Mouse (Mus musculus): ENCODE results near the gene 4921504E06Rik. TPM values are rescaled to one million over a fixed set of nuclear protein-coding genes. Genes with fewer than 3 reads are reported as not detected.

Gene 4921504E06Rik
- polyA plus RNA-seq, 1 experiment from 2014 or later = not detected

GRCm38 (mm10) chr2:19416066-19416465 is 137.6 kb downstream of the 4921504E06Rik start:
- Histone ChIP-seq H3K79me2 (ENCODE audit: inconsistent target) (no peaks in the 10 kb centered on the region), H3K27ac (no peak overlapping the region), H3K36me3 (ENCODE audit: inconsistent target) (no peaks in the 10 kb centered on the region), H3K4me3 (ENCODE audit: inconsistent target) (no peak overlapping the region)
- 63% methylated on average over 6 of the region's 6 CpGs for WGBS (ENCODE audit: missing documents)

- Histone ChIP-seq H3K27ac (no peak overlapping the region), H3K36me3 (ENCODE audit: inconsistent target) (no peaks in the 10 kb centered on the region), H3K4me3 (ENCODE audit: inconsistent target) (no peak overlapping the region), H3K79me2 (ENCODE audit: inconsistent target) (no peaks in the 10 kb centered on the region)
- 2% methylated on average over 6 of the region's 6 CpGs for WGBS (ENCODE audit: missing documents)
These were observed 138.6 kb downstream of the 4921504E06Rik start for GRCm38 (mm10) chr2:19415063-19415521.

GRCm38 (mm10) chr2:19414222-19414965 is 139.3 kb downstream of the 4921504E06Rik start:
- Histone ChIP-seq H3K4me3 (ENCODE audit: inconsistent target) (no peak overlapping the region), H3K27ac (no peak overlapping the region), H3K79me2 (ENCODE audit: inconsistent target) (no peaks in the 10 kb centered on the region), H3K36me3 (ENCODE audit: inconsistent target) (no peaks in the 10 kb centered on the region)
- 20% methylated on average over 19 of the region's 19 CpGs for WGBS (ENCODE audit: missing documents)

Other genes starting within 250 kb of the 4921504E06Rik start
- gene Msrb2, start 182.5 kb downstream of the 4921504E06Rik start, polyA plus RNA-seq (2018) = 8.3 to 17.9 TPM (median 10.7 TPM) in 3 replicates
- gene Ptf1a, start 108.3 kb downstream of the 4921504E06Rik start, polyA plus RNA-seq (2018) = not detected in 3 replicates
- gene Otud1, start 103.8 kb upstream of the 4921504E06Rik start, polyA plus RNA-seq (2018) = 3.5 to 5.3 TPM (median 3.6 TPM) in 3 replicates